Mouse (Mus musculus): ENCODE data around the gene Arcn1.

DNA sequence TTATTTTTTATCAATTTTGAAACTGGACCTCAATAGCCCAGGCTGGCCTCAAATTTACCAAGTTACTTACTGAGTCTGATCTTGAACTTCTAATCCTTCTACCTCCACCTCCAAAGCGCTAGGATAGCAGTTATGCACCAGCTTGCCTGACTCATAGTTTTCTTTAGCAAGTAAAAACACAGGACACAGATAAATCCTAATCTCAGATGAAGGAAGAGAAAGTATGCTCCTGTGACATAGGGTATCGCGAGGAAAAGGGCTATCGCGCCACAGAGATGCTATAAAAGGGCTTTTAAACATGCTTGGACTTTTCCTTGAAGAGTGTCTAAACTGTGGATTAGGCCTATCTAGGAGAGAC, 4.7 kb upstream of the Arcn1 start:
- no peak for TF ChIP-seq EP300 (IDR thresholded peaks at IDR 0.05; ENCODE audit: low read depth)
- TF ChIP-seq CTCF (IDR thresholded peaks at IDR 0.05; ENCODE audit: low read depth): no peak

Data from liver, embryonic 14.5 days (tissue).